Mouse (Mus musculus): ENCODE results near the gene Zcchc14. TPM values are rescaled to one million over a fixed set of nuclear protein-coding genes. Genes with fewer than 3 reads are reported as not detected.

The Zcchc14 gene
- total and polyA plus RNA-seq, 2 experiments from 2014 or later: 16.9 to 66.5 TPM

DNA sequence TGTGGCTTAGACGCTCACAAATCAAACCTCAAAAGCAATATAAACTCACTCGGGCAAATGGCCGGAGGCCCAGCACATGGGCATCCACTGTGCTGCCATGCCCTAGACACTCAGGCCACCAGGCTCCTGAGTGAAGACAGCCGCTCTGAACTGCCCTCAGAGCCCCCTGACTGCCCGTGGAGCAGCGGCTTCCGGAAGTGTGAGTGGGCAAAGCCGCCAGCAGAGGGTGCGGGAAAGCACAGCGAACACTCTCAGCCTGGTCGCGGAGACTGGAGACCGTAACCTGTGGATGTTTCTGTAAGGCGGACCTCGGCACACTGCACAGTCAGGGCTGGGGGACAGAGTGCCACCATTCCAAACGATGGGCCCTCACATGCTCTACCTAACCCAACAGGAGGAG, 94.2 kb downstream of the Zcchc14 start:
- 91% methylated on average over 16 of the region's 16 CpGs for WGBS
- Histone ChIP-seq H3K4me3 (ENCODE audit: low read depth, low read length) (no peak overlapping the region), H3K27me3 (ENCODE audit: insufficient read depth, low read length) (no peaks in the 10 kb centered on the region), H3K4me2 (ENCODE audit: low read depth, low read length, poor library complexity, severe bottlenecking) (no peak overlapping the region), H3K9ac (replicated peaks; ENCODE audit: low read length, poor library complexity, severe bottlenecking) (no peak overlapping the region), H3K9me3 (ENCODE audit: low read length) (no peaks in the 10 kb centered on the region), H3K27ac (ENCODE audit: low read depth, low read length) (no peak overlapping the region), H3K36me3 (ENCODE audit: insufficient read depth, low read length) (peaks cover 42% of the 10 kb centered on the region), H3K4me1 (ENCODE audit: insufficient read depth, low read length) (no peaks in the 10 kb centered on the region)
- ATAC-seq (ENCODE audit: low FRiP score): no peak
- TF ChIP-seq CTCF (IDR thresholded peaks at IDR 0.05): no peak
- no peak for DNase-seq (ENCODE audit: low spot score)

DNA sequence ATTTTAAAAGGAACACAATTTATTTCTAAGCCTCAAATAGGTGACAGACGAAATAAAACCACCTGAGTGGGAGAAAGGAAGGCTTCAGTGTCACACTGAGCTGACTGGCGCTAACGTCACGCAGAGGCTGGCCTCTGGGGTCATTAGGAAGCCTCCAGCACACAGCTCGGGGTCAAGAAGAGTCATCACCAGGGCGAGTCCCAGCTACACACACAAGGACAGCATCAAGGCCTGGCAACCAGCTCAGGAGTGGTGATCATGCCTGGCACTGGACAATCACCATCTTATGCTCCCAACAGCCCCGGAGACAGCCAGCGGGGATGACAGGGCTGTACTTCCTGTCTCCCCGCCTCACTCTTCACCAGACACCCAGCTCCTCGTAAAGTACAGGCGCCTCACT, 95.0 kb downstream of the Zcchc14 start:
- no peak for TF ChIP-seq CTCF (IDR thresholded peaks at IDR 0.05)
- H3K36me3 ChIP-seq (ENCODE audit: insufficient read depth, low read length): peaks cover 46% of the 10 kb centered on the region
- WGBS: 91% methylated on average over 11 of the region's 11 CpGs

DNA sequence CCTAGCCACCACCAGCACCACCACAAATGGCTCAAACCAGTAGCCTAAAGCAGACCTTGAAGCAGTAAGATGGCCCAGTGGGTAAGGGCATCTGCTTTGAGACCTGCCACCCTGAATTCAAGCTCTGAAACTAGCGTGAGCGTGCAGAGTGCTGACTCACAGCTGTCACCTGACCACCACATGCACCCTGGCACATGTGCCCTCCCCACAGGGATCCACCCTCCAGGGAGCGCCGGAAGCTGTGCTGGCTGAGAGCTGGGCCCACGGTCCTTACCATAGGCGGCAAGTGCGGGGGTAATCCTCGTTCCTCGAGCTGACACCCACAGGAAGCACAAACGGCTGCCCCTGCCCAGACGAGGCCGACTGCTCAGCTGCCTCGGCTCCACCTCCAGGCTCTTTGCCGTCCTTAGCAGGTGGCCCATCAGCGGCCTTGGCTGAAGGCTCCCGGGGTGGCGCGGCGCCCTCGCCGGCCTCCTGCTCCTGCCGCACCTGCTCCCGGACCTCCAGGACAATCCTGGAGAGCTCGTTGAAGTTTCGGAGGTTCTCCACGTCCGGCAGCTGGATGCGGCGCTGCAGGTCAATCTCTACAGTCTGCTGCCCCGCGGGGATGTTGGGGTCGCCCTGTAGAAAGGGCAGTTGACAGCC, 98.7 kb downstream of the Zcchc14 start:
- 93% methylated on average over 32 of the region's 32 CpGs for WGBS

More for the DNA sequence above, 95.0 kb downstream of the Zcchc14 start:
- DNase-seq (ENCODE audit: low spot score) (no peak), ATAC-seq (ENCODE audit: low FRiP score) (no peak)
- no peak overlapping the region for H3K4me3 ChIP-seq (ENCODE audit: low read depth, low read length)
- no peak overlapping the region for H3K9ac ChIP-seq (replicated peaks; ENCODE audit: low read length, poor library complexity, severe bottlenecking)
- H3K27me3 ChIP-seq (ENCODE audit: insufficient read depth, low read length): no peaks in the 10 kb centered on the region
- no peak overlapping the region for H3K27ac ChIP-seq (ENCODE audit: low read depth, low read length)
- no peaks in the 10 kb centered on the region for H3K4me1 ChIP-seq (ENCODE audit: insufficient read depth, low read length)
- no peak overlapping the region for H3K4me2 ChIP-seq (ENCODE audit: low read depth, low read length, poor library complexity, severe bottlenecking)
- no peaks in the 10 kb centered on the region for H3K9me3 ChIP-seq (ENCODE audit: low read length)

DNA sequence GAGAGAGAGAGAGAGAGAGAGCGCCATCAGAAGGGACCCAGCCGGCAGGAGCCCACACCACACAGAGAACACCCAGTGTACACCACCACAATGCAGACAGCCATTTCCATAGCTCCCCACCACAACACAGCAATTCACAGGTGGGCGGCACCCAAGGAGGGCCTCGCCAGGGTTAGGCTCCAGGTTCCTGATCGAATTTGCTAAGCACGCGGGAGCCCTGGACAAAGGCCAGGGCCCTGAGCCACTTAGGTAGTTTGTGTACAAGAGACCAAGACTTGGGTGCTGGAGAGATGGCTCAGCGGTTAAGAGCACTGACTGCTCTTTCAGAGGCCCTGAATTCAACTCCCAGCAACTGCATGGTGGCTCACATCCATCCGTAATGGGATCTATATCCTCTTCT, 100.2 kb downstream of the Zcchc14 start:
- Histone ChIP-seq H3K9me3 (ENCODE audit: low read length) (no peaks in the 10 kb centered on the region), H3K9ac (replicated peaks; ENCODE audit: low read length, poor library complexity, severe bottlenecking) (no peak overlapping the region), H3K4me2 (ENCODE audit: low read depth, low read length, poor library complexity, severe bottlenecking) (no peak overlapping the region), H3K27ac (ENCODE audit: low read depth, low read length) (no peak overlapping the region), H3K36me3 (ENCODE audit: insufficient read depth, low read length) (peaks cover 61% of the 10 kb centered on the region), H3K27me3 (ENCODE audit: insufficient read depth, low read length) (no peaks in the 10 kb centered on the region), H3K4me1 (ENCODE audit: insufficient read depth, low read length) (no peaks in the 10 kb centered on the region), H3K4me3 (ENCODE audit: low read depth, low read length) (no peak overlapping the region)
- DNase-seq (ENCODE audit: low spot score) (no peak), ATAC-seq (ENCODE audit: low FRiP score) (no peak)
- no peak for TF ChIP-seq CTCF (IDR thresholded peaks at IDR 0.05)
- WGBS: 89% methylated on average over 9 of the region's 9 CpGs

More for the DNA sequence above, 98.7 kb downstream of the Zcchc14 start:
- DNase-seq (ENCODE audit: low spot score) (no peak), ATAC-seq (ENCODE audit: low FRiP score) (no peak)
- Histone ChIP-seq H3K4me3 (ENCODE audit: low read depth, low read length) (no peak overlapping the region), H3K4me2 (ENCODE audit: low read depth, low read length, poor library complexity, severe bottlenecking) (no peak overlapping the region), H3K27ac (ENCODE audit: low read depth, low read length) (no peak overlapping the region), H3K9ac (replicated peaks; ENCODE audit: low read length, poor library complexity, severe bottlenecking) (no peak overlapping the region), H3K4me1 (ENCODE audit: insufficient read depth, low read length) (no peaks in the 10 kb centered on the region), H3K36me3 (ENCODE audit: insufficient read depth, low read length) (peaks cover 70% of the 10 kb centered on the region), H3K9me3 (ENCODE audit: low read length) (no peaks in the 10 kb centered on the region), H3K27me3 (ENCODE audit: insufficient read depth, low read length) (no peaks in the 10 kb centered on the region)
- no peak for TF ChIP-seq CTCF (IDR thresholded peaks at IDR 0.05)

DNA sequence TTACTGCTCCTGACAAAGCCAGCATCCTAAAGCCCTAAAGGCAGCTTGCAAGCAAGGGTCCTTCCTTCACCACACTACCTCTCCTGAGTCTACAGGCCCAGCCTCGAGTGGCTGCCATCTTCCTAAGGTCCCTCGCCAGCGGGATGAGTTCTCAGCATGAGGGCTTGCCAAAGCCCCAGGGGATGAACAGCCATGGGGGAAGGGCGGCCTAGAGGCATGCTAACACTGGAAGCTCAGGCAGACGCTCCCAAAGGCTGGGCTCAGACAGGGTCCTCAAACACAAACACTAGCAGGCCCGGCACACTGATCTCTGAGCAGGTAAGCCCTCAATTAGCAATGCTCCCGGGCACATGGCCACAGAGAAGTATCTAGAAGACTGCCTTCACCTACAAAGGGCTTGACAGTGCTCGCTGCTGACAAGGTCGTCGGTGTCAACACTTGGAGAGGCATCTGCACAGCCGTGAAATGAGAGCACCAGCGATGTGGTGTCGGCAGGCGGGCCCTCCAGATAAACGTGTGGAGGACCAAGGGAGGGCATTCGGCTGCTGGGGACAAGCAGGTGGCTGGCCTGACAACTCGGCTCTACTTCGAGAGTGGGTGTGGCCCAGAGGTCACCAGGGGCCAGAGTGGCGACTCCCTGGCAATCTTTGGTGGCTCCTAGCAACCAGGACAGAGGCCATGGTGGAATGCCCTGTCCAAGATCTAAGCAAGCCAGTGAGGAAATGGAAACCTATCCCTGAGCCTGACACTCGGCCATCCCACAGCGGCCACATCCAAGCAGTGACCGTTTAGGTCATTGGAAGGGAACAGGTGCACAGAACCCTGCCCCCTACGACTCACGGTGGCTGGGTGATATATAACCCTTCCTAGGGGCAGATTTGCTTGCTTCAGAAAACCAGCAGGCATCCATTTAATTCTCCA, 101.4 kb downstream of the Zcchc14 start:
- no peak overlapping the region for H3K27ac ChIP-seq (ENCODE audit: low read depth, low read length)
- no peaks in the 10 kb centered on the region for H3K4me1 ChIP-seq (ENCODE audit: insufficient read depth, low read length)
- WGBS: 61% methylated on average over 24 of the region's 24 CpGs
- H3K4me3 ChIP-seq (ENCODE audit: low read depth, low read length): no peak overlapping the region
- ATAC-seq (ENCODE audit: low FRiP score) (no peak), DNase-seq (ENCODE audit: low spot score) (no peak)
- H3K36me3 ChIP-seq (ENCODE audit: insufficient read depth, low read length): peaks cover 60% of the 10 kb centered on the region
- H3K9ac ChIP-seq (replicated peaks; ENCODE audit: low read length, poor library complexity, severe bottlenecking): no peak overlapping the region
- TF ChIP-seq CTCF (IDR thresholded peaks at IDR 0.05): no peak
- no peaks in the 10 kb centered on the region for H3K9me3 ChIP-seq (ENCODE audit: low read length)
- no peak overlapping the region for H3K4me2 ChIP-seq (ENCODE audit: low read depth, low read length, poor library complexity, severe bottlenecking)
- no peaks in the 10 kb centered on the region for H3K27me3 ChIP-seq (ENCODE audit: insufficient read depth, low read length)

DNA sequence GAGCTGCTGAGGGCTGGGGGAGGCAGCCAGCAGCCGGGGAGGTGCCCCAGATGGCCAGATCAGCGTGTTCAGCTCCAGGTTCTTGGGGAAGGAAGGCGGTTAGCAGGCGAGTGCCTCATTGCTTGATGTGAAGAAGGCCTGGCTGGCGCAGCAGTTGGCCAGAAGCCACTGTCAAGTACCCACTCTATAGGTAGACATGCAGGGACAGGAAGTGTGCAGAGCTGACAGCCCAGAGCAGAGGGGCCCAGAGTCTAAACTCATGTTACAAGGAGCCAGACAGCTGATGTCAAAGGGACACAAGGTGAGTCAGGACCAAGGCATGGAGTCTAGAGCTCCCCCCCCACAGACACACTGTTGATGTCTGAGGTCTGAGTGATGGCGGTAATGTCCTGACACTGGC, 102.6 kb downstream of the Zcchc14 start:
- Histone ChIP-seq H3K4me3 (ENCODE audit: low read depth, low read length) (no peak overlapping the region), H3K36me3 (ENCODE audit: insufficient read depth, low read length) (peaks cover 55% of the 10 kb centered on the region), H3K27me3 (ENCODE audit: insufficient read depth, low read length) (no peaks in the 10 kb centered on the region), H3K4me2 (ENCODE audit: low read depth, low read length, poor library complexity, severe bottlenecking) (no peak overlapping the region), H3K9me3 (ENCODE audit: low read length) (no peaks in the 10 kb centered on the region), H3K9ac (replicated peaks; ENCODE audit: low read length, poor library complexity, severe bottlenecking) (no peak overlapping the region), H3K27ac (ENCODE audit: low read depth, low read length) (no peak overlapping the region), H3K4me1 (ENCODE audit: insufficient read depth, low read length) (no peaks in the 10 kb centered on the region)
- WGBS: 90% methylated on average over 6 of the region's 6 CpGs
- ATAC-seq (ENCODE audit: low FRiP score) (no peak), DNase-seq (ENCODE audit: low spot score) (no peak)
- no peak for TF ChIP-seq CTCF (IDR thresholded peaks at IDR 0.05)

Other genes starting within 250 kb of the Zcchc14 start
- gene 1700018B08Rik, start 108.6 kb downstream of the Zcchc14 start, total RNA-seq (2014; rRNA removed): not detected in 2 replicates
- gene 1700018B08Rik, start 108.6 kb downstream of the Zcchc14 start, polyA plus RNA-seq (2015; fragmentation: Nextera tagmentation; extraction: Ambion mirVana): not detected in 2 replicates
- 62.1 and 68.9 TPM in 2 replicates for gene Fbxo31, start 74.1 kb downstream of the Zcchc14 start, total RNA-seq (2014; rRNA removed)
- gene Fbxo31, start 74.1 kb downstream of the Zcchc14 start, polyA plus RNA-seq (2015; fragmentation: Nextera tagmentation; extraction: Ambion mirVana): 36.3 and 37.3 TPM in 2 replicates
- gene Map1lc3b, start 62.5 kb downstream of the Zcchc14 start, total RNA-seq (2014; rRNA removed): 264 and 279 TPM in 2 replicates
- gene Map1lc3b, start 62.5 kb downstream of the Zcchc14 start, polyA plus RNA-seq (2015; fragmentation: Nextera tagmentation; extraction: Ambion mirVana): 343 and 373 TPM in 2 replicates
- gene Jph3, start 76.7 kb upstream of the Zcchc14 start, total RNA-seq (2014; rRNA removed): 63.2 and 70.2 TPM in 2 replicates
- 109 and 110 TPM in 2 replicates for gene Jph3, start 76.7 kb upstream of the Zcchc14 start, polyA plus RNA-seq (2015; fragmentation: Nextera tagmentation; extraction: Ambion mirVana)
- 30.7 and 44.8 TPM in 2 replicates for gene Klhdc4, start 176.7 kb upstream of the Zcchc14 start, total RNA-seq (2014; rRNA removed)
- 38.3 and 41.0 TPM in 2 replicates for gene Klhdc4, start 176.7 kb upstream of the Zcchc14 start, polyA plus RNA-seq (2015; fragmentation: Nextera tagmentation; extraction: Ambion mirVana)

Measured in midbrain, postnatal 0 days (tissue).